Mouse (Mus musculus): ENCODE data around the gene Tenm4.

Gene Tenm4

DNA sequence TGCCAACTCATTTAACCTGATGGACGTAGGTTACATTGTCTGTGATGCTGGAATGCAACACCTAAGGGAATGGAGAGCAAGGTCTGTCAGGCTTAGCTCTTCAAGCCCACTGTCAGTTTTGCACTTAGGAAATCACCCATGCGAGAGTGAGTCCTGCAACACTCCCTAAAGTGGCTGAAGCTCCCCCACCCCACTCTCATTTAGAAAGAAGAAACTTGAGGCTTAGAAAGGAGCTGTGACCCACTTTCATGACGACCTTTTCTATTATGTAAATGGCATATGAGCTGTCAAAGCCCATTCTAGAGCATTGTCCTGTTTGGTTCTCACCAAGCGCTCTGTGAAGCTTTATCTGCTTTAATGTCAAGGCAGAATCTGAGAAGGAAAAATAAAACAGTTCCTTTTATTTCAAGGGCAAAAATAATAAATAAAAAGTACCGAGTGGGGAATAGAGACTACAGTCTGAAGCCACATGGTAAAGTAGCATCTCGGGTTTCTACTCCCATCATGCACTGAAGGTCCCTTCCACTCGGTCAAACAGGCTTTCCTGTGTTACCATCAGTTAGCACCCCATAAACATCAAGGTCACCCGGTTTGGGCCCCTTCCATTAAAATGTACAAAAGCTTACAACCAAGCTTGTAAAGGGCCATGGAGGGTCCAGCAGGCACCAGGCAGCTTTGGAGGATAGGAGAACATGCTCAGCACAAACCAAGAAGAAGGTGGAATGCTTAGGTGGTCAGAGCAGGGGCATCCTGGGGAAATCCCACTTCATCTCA is 621.6 kb downstream of the Tenm4 start:
- no peak for DNase-seq

DNA sequence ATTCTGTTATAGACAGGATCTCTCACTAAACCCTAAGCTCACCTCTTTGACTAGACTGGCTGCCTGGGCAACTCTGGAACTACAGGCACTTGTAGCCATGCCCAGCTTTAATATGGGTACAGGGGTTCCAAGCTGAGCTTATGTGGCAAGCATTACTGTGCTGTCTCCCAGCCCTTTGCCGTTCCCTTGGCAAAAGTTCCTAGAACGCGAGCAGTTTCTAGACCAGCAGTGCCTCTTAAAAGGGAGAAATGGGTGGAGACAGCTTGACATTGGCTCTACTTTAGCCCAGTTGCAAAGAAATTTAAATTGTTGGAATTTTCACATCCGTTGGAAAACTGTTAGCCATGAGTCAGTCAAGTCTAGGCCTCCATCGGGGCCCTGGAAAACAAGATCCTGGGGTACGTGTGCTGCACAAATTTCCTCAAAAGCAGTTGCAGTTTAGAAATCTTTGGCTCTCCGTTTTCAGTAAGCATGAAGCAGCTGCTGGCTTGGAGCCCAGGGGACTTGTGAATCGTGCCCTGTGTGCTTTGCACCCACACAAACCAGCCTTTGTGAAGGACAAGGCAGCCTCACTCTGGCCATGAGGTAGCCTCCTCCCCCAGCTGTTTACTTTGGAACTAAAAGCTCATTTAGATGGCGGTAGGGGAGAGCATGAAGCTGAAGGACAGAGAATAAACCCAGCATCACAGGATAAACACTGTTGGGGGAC is 625.1 kb downstream of the Tenm4 start:
- peak; percentile 63 for DNase-seq

DNA sequence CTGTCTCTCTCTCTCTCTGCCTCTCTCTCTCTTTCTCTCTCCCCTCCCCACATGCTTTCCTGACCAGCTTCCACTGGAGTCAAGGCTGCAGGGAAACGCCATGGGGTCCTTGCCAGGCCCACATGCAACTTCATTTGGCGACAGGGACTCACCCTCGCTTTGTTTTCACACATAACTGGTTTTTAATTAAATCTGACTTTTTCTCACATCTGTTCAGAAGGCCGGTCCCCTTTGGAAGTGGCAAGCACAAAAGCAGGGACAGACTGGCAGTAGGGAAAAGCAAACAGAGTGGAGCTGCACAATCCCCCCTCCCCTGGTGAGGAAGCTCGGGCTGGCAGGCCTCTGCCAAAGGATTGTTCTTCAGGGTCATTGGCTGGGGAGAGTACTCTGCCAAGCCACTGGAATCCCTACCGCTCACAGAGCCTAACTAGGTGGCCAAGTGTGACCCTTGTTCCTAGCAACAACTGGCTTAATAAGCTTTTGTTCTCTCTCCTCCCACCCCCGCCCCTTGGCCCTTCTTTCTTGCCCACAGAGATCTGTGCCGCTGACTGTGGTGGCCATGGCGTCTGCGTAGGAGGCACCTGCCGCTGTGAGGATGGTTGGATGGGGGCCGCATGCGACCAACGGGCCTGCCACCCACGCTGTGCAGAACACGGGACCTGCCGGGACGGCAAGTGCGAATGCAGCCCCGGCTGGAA is 625.9 kb downstream of the Tenm4 start:
- peak; percentile 44 for DNase-seq

DNA sequence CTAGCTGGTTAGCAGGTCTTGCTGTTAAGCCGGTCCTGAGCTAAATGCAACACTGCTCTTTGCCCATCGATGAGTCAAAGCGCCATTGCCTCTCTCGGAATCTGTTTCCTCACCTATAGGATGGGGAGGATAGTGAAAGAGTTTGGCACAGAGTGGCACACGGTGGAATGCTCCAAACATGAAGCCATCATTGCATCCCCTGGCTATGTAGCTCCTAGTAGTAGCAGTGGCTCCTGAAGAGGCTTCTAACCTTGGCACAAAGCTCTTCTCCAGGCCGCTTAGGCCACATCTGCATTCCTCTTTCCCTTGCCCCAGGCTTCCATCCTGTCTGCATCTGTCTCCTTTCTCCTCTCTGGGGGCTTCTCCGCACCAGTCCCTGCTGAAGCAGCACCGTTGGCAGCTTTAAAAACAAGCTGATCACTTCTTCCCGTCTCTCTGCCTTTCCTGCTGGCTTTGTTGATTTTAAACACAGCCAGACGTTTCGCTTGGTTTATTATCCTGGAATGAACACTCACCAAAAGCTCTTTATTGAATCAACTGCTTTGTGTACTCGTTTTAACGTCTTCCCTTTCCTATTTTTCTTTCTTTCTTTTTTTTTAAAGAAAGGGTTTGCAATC is 626.8 kb downstream of the Tenm4 start:
- DNase-seq = no peak

DNA sequence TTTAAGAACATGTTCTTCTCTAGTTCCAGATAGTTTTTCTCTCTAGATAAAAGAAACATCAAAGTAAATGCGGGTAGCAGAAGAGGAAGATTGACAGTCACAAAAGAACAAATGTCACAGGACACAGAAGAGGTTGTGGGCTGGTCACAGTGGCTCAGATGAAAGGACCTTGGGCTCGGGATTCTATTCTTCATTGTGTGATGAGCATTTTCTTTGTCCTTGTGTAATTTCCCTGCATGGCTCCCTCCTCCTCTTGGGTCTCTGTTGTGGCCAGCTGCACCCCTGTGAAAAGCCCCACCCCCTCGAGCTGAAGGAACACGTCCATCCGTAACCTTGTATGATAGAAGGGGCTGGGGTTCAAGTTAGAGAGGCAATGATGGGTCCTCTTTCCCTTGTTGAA is 628.8 kb downstream of the Tenm4 start:
- DNase-seq = no peak

DNA sequence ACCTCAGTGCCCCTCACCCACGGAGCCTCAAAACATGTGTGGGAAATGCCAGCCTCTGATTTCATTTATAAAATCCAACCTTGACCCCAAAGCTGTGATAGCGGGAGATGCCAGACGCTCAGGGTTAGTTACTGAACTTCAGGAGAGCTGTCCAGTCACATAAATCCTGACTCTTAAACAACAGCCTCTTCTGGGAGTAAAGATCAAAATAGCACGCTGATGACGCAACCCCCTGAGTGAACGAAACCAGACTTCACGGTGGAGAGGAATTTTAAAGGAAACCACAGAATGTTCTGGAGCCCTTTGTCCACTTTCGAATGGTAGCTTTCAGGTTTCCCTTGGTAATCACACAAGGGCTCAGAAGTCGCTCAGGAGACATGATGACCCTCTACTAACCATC is 630.3 kb downstream of the Tenm4 start:
- no peak for DNase-seq

DNA sequence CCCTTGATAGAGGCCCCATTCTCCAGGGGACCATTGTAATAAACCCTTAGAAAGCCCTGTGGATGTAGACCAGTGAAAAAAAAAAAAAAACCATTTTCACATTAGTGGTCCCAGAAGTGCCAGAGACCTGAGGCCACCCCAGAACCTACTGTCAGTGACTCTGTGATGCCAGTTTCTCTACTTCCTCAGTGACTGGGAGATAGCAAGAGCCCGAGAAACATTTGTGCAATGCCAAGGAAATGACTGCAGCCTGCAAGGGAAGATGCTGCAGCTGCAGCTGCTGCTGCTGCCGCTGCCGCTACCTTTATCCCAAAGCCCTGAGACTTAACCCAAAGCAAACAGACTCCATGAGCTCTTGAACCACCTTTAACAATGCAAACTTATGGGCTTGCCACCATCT is 631.2 kb downstream of the Tenm4 start:
- DNase-seq = no peak

DNA sequence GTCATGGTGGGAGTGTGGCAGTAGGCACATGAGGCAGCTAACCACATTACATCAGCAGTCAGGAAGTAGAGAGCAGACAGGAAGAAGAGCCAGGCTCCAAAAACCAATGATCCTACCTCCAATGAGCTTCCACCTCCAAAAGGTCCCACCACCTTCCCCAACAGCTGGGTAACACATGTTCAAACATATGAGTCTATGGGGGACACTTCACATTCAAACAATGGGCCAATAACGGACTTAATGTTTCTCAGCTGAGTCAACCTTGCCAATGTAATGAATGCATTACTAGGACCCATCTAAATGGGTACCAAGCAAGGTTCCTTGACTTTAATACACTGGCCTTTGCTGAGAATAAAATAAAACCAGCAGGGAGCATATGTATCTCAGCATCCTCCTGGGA is 635.5 kb downstream of the Tenm4 start:
- DNase-seq = no peak

DNA sequence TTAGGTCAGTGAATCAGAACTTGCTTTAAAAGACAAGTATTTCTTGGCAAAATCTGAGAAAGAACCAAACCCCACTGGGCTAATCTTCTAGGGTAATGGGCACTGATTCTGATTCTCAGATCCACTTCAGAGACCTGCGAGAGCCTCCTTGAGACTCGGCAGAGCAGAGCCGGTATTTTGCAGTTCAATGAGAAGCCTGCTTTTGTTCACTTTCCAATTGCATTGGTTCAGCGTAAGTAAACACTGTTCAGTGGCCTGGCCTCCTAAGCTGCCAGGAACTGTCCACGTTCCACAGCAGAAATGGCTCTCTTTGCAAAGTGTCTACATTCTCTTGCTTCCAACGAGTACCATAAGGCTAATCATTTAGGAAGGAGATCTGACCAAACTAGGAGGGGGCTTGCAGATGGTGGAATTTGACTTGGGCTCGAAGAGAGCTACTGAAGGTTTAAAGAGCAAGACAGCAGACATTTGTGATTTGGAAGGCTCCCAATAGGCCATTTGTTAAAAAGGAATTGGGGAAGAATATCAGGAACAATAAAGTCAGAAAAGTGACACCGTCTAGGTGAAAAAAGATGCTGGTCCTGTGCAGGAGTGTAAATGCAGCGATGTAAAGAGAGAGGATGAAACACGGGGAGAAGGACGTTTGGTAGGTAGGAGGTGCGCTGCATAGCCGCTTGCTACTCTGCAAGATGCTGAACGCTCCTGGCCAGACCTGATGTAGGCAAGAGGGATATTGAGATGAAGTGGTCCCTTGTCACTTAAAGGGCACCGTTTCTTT is 636.4 kb downstream of the Tenm4 start:
- DNase-seq = no peak

DNA sequence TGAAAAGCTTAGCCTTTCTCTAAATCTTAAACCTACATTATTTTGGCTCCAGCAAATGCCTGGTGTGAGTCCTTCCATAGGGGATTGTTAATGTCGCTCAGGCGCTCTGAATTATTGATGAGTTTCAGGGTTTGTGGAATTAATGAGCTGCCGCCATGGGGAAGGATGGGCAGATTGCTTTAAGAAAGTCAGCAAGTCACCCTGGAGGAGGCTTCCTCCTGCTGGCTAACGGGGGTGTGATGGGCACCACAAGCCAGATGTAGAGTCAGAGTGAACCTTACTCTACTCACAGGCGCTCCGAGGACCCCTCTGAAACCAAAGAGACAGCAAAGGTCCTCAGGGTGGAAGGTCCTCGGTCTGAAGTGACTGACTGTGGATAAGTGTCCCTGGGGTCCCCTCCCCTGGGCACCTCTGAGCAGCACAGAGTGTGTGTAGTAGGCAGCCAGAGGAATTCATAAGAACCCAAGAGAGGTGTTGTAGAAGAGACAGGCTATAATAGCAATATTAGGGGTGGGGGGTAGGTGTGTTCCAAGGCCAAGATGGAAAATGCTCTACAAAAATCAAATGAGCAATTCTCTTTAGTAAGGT is 637.1 kb downstream of the Tenm4 start:
- DNase-seq = no peak

DNA sequence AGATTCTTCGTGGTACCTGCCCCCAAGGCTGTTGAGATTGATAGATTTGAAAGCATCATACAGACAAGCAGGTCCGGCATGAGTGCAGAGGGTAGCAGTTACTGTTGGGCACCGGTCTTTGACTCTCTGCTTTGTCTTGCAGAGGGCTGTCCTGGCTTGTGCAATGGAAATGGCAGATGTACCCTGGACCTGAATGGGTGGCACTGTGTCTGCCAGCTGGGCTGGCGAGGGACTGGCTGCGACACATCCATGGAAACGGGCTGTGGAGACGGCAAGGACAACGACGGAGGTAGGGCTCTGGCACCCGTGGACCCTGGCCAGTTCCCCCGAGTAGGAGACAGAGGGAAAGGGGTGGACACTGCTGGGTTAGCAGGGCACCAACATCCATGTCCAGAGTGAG is 640.6 kb downstream of the Tenm4 start:
- peak; percentile 13 for DNase-seq

DNA sequence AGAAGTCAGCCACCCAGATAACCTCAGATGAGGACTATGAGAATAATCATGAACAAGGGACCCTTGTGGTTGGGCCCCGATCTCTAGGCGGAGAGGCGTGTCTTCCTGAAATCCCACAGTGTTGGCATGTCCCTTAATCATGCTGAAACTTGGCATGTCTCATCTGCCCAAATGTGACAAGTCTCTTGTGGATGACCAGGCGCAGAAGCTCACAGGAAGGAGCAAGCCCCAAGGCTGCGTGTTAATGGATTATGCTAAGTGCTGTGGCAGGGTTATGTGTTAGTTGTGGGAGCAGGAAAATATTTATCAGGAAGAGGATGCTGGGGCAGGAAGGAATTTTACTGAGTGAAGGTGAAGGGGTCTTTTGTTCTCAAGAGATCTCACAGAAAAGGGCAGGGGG is 642.0 kb downstream of the Tenm4 start:
- DNase-seq = no peak

DNA sequence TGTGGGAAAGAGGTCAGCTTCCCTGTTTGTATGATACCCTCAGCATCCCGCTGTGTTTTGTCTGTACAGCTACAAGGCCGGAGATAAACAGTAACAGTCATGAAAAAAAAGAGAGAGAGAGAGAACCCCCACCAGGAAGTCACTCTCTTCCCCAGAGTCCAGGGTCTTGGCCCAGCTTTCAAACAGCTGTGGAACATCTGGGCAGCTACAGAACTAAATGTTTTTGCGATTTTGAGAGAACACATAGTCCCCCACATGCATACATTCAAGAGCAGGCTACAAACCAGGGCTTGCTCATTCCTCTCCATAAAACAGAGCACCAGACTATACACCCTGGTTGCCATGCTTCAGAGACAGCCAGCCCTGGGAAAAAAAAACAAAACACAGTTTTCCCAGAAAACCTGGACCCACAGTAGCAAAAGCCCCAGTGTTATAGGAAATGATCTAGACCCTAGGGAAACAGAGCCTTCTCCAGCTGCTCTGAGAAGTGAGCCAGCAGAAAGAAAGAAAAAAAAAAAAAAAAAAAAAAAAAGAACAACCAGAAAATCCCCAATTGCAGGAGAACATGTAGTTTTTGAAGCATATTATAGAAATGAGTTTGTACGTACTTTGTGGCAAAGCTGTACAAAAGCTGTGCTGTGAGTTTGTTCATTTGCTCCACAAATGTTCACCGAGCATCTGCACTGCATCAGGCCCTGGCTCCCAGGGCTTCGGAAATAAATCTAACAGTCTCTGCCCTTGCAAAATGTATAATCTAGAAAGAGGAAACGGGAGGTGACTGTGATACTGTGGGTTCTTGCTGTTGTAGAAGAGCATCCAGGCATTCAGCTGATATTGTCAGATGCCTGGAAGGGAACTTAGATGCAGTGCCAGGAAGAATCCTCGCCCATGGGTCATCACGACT is 642.7 kb downstream of the Tenm4 start:
- no peak for DNase-seq

DNA sequence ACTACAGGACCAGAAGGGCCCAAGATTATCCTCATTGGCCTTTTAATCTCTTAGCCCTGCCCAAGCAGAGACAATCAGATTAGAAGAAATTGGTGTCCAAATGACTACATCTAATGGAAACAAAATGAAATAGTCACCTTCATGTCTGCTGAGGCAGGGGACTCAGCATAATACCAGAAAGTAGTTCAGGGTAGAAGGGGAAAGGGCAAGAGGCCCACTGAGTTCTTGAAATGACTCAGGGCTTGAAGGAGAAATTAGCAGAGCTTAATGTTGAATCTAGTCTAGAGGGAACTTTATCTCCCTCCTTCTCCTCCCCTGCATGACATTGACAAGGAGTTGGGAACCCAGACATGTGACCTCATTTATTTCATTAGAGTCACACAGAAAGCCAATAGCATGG is 643.5 kb downstream of the Tenm4 start:
- no peak for DNase-seq

DNA sequence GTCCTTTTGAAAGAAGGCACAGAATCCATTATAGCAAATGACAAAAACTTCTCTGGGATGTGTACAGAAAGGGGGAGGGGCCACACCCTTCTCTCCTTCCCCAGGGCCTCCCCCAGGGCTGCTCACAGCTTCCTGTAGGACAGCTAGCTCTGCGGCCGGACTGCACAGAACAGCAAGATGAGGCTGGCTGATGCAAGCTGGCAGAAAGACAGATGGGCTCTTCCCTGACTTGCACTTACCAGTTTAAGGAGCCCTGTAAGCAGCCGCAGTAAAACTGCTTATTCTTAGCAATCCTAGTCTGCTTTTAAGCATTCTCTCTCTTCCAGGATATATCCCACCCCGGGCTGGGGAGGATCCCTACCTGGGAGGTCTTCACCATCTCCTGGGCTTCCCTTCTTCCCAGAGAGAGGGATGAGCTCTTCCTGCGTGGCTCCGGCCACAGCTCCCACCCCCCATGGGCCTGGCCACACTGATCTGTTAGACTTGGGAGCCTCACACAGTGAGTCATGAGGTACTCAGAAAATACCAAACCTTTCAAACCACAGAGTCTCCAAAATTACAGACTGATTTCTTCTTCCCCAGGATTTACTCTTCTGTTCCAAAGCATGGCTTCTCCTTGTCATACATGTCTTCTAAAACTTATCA is 646.1 kb downstream of the Tenm4 start:
- no peak for DNase-seq

DNA sequence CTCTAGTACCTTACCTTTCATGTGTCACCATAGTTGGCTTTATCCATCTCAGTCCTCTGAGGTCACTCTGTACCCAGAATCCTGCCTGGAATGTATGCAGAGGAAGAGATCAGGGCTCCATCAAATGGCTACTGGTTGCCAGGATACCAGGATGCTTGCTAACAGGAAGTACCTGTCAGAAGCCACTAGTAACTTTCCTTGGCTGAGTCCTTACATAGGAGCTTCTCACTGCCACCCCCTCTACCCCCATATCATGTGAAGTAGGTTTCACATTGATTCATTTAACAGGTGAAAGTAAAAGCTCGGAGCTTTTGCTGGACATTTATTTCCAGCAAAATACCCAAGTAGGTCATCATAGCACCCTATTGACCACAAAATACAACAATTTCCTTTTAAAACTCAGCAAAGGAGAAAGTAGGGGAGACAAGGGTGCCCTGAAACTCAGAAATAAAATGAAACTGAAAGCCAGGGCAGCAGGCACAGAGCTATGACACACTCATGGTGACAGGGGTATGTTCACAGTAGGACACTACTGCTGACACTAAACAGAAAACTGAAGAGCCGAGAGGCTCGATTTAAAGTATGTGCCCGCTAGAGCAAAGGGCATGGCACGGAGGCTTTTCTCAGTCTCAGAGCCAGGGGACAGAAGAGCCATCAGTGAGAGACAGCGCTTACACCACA is 647.3 kb downstream of the Tenm4 start:
- DNase-seq = no peak

DNA sequence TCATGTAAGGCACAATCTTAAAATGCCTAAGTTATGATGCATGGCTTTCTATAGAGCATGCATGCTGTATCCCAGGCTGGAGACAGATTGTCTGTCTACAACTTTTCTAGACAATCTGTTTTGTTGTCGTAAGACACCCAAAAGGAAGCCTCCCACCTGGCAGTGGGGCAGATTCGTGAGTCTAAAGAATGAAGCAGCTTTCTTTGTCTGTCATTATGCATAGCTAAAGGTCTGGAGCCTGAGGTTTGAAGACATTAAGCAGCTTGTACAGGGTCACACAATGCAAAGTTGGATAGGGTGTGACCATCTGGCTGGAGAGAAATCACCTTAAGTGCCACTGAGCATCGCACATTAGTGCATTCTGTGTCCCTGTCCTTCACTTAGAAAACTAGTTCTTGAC is 648.5 kb downstream of the Tenm4 start:
- DNase-seq = no peak

DNA sequence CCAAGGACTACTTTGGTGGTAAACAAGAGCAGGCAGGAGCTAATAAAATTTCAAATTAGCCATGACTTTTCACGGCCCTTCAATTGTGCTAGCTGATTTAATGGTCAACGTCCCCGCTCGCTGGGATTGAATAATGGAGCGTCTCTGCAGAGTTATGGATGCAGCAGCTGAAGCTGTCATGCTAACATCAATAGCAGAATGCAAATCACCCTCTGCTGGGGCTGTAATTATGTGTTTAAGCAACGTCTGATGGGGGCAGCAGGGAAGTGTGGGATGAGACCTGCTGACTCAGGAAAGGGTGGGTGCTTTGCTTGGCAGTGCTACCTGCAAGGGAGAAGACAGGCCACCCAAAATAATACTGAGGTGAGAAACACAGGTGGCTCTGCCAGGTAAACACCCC is 649.3 kb downstream of the Tenm4 start:
- DNase-seq = no peak

DNA sequence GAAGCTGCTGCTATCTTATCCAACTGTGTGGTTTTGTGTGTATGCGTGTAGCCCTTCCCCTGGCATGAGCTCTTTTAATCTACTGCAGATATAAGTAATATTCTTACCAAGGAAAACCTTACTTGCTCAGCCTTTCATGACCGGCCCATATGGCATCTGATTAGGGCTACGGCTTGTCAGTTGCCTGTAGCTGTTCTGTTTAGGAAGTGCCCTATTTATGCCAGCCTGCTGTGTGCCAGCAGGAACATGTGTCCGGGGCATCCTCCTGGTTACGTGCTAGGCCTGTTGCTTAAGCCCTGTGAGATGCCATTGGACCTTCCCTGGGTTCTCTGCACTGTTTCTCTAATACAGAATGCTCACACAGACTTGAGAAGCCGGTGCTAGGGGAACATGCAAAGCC is 655.1 kb downstream of the Tenm4 start:
- peak; percentile 5 for DNase-seq

DNA sequence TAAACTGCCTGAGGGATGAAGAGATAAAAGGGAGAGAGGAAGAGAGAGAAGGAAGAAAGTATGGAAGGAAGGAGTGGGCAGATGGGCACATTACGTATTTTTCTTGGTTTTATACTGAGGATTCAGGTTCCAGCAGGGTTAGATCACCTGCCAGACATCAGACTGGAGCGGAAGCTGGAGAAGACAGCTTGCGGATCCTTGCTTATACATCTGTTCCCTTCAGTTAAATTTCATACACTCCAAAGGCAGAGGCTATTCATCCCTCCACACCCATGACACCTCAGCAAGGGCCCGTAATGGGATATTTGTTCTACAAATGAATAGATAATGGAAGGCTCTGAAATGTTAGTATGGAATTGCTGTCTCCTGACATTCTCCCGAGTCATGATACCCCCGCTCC is 655.6 kb downstream of the Tenm4 start:
- no peak for DNase-seq
